Mouse (Mus musculus) lung, embryonic 16.5 days (tissue): ENCODE data around the gene Twist2. TPM values are rescaled to one million over a fixed set of nuclear protein-coding genes. Genes with fewer than 3 reads are reported as not detected.
A peak's percentile ranks its signal among the peaks of the same experiment; 100 is the strongest.

Experiments
- ATAC-seq: fragments of 200-750 bp; cut with Nextera tagmentation; 2 replicates; pipeline ENCODE4 v1.8.0; 2017; ENCODE audit warnings: low read depth, mild to moderate bottlenecking, moderate library complexity
- H3K27ac ChIP-seq: fragments of 300-500 bp; sonication (generic); 2 replicates; pipeline ENCODE4 v1.5.1; 2014; ENCODE audit warnings: mild to moderate bottlenecking, control low read depth, low read length
- H3K27me3 ChIP-seq: fragments of 300-500 bp; sonication (generic); 2 replicates; pipeline ENCODE4 v1.6.1; 2014; ENCODE audit warnings: low read depth, low read length, mixed read lengths; ENCODE audit not compliant: control insufficient read depth, insufficient read depth
- H3K36me3 ChIP-seq: fragments of 300-500 bp; sonication (generic); 2 replicates; pipeline ENCODE4 v1.6.1; 2014; ENCODE audit warnings: low read length; ENCODE audit not compliant: control insufficient read depth, insufficient read depth
- H3K4me1 ChIP-seq: fragments of 300-500 bp; sonication (generic); replicated peaks from 2 replicates; pipeline ENCODE4 v1.6.1; 2014; ENCODE audit warnings: low read length, mixed read lengths; ENCODE audit not compliant: control insufficient read depth, insufficient read depth
- H3K4me2 ChIP-seq: fragments of 300-500 bp; sonication (generic); 2 replicates; pipeline ENCODE4 v1.6.1; 2014; ENCODE audit warnings: low read depth, low read length, control low read depth
- H3K4me3 ChIP-seq: fragments of 300-500 bp; sonication (generic); 2 replicates; pipeline ENCODE4 v1.5.1; 2014; ENCODE audit warnings: mild to moderate bottlenecking, low read length, control low read depth
- H3K9ac ChIP-seq: fragments of 300-500 bp; sonication (generic); 2 replicates; pipeline ENCODE4 v1.6.1; 2014; ENCODE audit warnings: low read length, control low read depth
- H3K9me3 ChIP-seq: fragments of 300-500 bp; sonication (generic); 2 replicates; pipeline ENCODE4 v1.6.1; 2016; ENCODE audit warnings: low read length; ENCODE audit not compliant: control insufficient read depth
- WGBS: fragments of 180-500 bp; shearing (Covaris S2); extraction: QIAGEN DNeasy Blood & Tissue Kit; methylation state at CpG from one replicate; pipeline ENCODE4 v1.1.7; 2014; 5-methylcytosine and 5-hydroxymethylcytosine counted together
- polyA plus RNA-seq: library from polyadenylated mRNA; unstranded; fragments of >200 nt; fragmentation: Nextera tagmentation; extraction: Ambion mirVana; gene quantifications from 2 replicates; pipeline ENCODE4 v1.2.1, GENCODE M21; 2015

Gene Twist2
- polyA plus RNA-seq, 1 experiment from 2014 or later, result 7.2 TPM

GRCm38 (mm10) chr1:91878696-91879095, 77.4 kb downstream of the Twist2 start:
- H3K9me3 ChIP-seq, result no peaks in the 10 kb centered on the region
- no peak overlapping the region for H3K27ac ChIP-seq
- no peak for ATAC-seq
- 29% methylated on average over 5 of the region's 5 CpGs for WGBS
- H3K27me3 ChIP-seq, result no peaks in the 10 kb centered on the region
- no peak overlapping the region for H3K4me2 ChIP-seq
- no peak overlapping the region for H3K4me3 ChIP-seq
- no peaks in the 10 kb centered on the region for H3K36me3 ChIP-seq
- peaks cover 8% of the 10 kb centered on the region for H3K4me1 ChIP-seq
- no peak overlapping the region for H3K9ac ChIP-seq

GRCm38 (mm10) chr1:91880156-91880555, 78.9 kb downstream of the Twist2 start:
- Histone ChIP-seq H3K4me1 (peaks cover 8% of the 10 kb centered on the region), H3K9ac (no peak overlapping the region), H3K27me3 (no peaks in the 10 kb centered on the region), H3K36me3 (no peaks in the 10 kb centered on the region), H3K27ac (no peak overlapping the region), H3K9me3 (no peaks in the 10 kb centered on the region), H3K4me2 (no peak overlapping the region), H3K4me3 (no peak overlapping the region)
- WGBS, result 80% methylated on average over 12 of the region's 12 CpGs
- no peak for ATAC-seq

- Histone ChIP-seq H3K9me3 (no peaks in the 10 kb centered on the region), H3K9ac (no peak overlapping the region), H3K36me3 (no peaks in the 10 kb centered on the region), H3K27ac (no peak overlapping the region), H3K4me3 (no peak overlapping the region), H3K27me3 (no peaks in the 10 kb centered on the region), H3K4me1 (peaks cover 8% of the 10 kb centered on the region), H3K4me2 (no peak overlapping the region)
- ATAC-seq, result no peak
- 41% methylated on average over 8 of the region's 8 CpGs for WGBS
Measured at GRCm38 (mm10) chr1:91880899-91881298, 79.6 kb downstream of the Twist2 start.

GRCm38 (mm10) chr1:91883115-91883514, 81.9 kb downstream of the Twist2 start:
- no peak overlapping the region for H3K4me2 ChIP-seq
- H3K36me3 ChIP-seq, result no peaks in the 10 kb centered on the region
- H3K4me3 ChIP-seq, result no peak overlapping the region
- 24% methylated on average over 5 of the region's 5 CpGs for WGBS
- peak; percentile 83 for ATAC-seq
- peak overlapping the region; percentile 56; the same call in 1 of the 2 replicates for H3K27ac ChIP-seq
- no peaks in the 10 kb centered on the region for H3K9me3 ChIP-seq
- peaks cover 8% of the 10 kb centered on the region for H3K4me1 ChIP-seq
- H3K27me3 ChIP-seq, result no peaks in the 10 kb centered on the region
- no peak overlapping the region for H3K9ac ChIP-seq

- no peak for ATAC-seq
- Histone ChIP-seq H3K27ac (no peak overlapping the region), H3K4me3 (no peak overlapping the region), H3K27me3 (no peaks in the 10 kb centered on the region), H3K9ac (no peak overlapping the region), H3K9me3 (no peaks in the 10 kb centered on the region), H3K36me3 (no peaks in the 10 kb centered on the region), H3K4me2 (no peak overlapping the region), H3K4me1 (no peaks in the 10 kb centered on the region)
- 87% methylated on average over 11 of the region's 11 CpGs for WGBS
Measured at GRCm38 (mm10) chr1:91893598-91893997, 92.3 kb downstream of the Twist2 start.

GRCm38 (mm10) chr1:91894286-91894685, 93.0 kb downstream of the Twist2 start:
- H3K4me3 ChIP-seq, result no peak overlapping the region
- WGBS, result 82% methylated on average over 5 of the region's 5 CpGs
- H3K9ac ChIP-seq, result no peak overlapping the region
- ATAC-seq, result no peak
- H3K9me3 ChIP-seq, result no peaks in the 10 kb centered on the region
- H3K27me3 ChIP-seq, result no peaks in the 10 kb centered on the region
- H3K4me2 ChIP-seq, result no peak overlapping the region
- no peak overlapping the region for H3K27ac ChIP-seq
- H3K4me1 ChIP-seq, result no peaks in the 10 kb centered on the region
- H3K36me3 ChIP-seq, result no peaks in the 10 kb centered on the region

- Histone ChIP-seq H3K27ac (no peak overlapping the region), H3K36me3 (no peaks in the 10 kb centered on the region), H3K4me1 (no peaks in the 10 kb centered on the region), H3K27me3 (no peaks in the 10 kb centered on the region), H3K4me3 (no peak overlapping the region), H3K9me3 (no peaks in the 10 kb centered on the region), H3K9ac (no peak overlapping the region), H3K4me2 (no peak overlapping the region)
- ATAC-seq, result no peak
- 83% methylated on average over 2 of the region's 2 CpGs for WGBS
Measured at GRCm38 (mm10) chr1:91897078-91897477, 95.8 kb downstream of the Twist2 start.
